Mouse (Mus musculus): ENCODE data around the gene Kcna1. TPM values are rescaled to one million over a fixed set of nuclear protein-coding genes. Genes with fewer than 3 reads are reported as not detected.

The Kcna1 gene
- total RNA-seq, 1 experiment from 2014 or later = not detected

- no peak for ATAC-seq (replicated peaks in 1 of 2; ENCODE audit: insufficient read depth in 1 of 2, low FRiP score in 2 of 2, low TSS enrichment in 1 of 2, low read depth in 1 of 2, poor library complexity in 2 of 2, severe bottlenecking in 2 of 2)
Observed at GRCm38 (mm10) chr6:126609193-126609947, 36.8 kb downstream of the Kcna1 start.

DNA sequence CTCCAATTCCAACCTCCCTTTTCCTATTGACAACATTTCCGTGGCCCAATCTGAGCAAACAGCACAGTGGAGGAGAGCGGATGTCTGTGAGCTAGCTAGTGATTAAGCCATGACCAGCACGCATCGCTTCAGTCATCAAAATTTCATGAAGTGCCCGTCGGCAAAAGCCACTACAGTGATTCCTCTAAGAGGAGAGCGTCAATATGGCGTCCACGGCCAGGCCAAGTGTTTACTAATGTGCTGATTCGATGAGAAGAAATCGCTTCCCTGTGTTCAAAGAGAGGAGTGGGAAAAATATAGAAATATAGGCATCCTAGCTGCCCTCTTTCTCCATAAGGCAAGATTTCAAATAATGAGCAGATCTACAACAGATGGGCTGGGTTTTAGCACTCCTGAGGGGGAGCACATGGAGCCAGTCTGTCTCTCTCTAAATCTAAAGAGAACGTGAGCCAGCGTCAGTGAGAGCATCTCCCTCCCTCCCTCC is 44.3 kb downstream of the Kcna1 start:
- ATAC-seq (replicated peaks in 1 of 2; ENCODE audit: insufficient read depth in 1 of 2, low FRiP score in 2 of 2, low TSS enrichment in 1 of 2, low read depth in 1 of 2, poor library complexity in 2 of 2, severe bottlenecking in 2 of 2) = no peak

DNA sequence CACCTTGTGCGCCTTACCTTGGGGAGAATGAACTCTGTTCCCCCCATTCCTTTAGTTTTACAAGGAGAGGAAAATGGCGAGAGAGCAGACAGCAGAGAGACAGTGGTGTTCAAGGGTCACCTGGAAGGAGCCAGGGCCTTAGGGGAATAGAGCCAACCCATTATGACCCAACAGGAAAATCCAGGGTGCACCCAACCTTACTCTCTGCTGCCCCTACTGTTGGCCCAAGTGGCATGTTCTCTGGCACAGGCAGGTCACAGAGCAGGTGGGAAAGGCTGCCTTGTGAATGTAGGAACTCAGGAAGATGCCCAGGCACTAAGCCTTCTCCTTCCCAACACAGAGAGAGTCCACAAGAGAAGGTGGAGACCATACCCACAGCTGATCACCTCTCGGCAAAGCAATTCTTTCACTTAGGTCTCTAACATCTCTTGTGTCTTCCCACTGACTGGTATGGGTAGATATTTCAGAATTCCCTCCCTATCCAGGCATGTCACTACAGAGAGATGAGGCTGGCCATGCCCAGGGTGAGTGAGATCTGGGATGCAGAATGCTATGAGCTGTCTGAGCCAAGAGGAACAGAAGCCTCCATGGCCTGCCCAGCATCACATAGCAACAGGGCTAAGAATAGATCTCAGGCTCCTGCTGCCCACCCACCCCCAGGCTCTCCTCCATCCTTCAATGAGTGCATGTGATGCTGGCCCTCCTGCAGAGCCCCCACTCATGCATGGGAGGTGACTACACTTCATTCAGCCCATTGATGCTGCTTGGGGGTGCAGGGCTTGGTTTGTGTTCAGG is 46.8 kb downstream of the Kcna1 start:
- no peak for ATAC-seq (replicated peaks in 1 of 2; ENCODE audit: insufficient read depth in 1 of 2, low FRiP score in 2 of 2, low TSS enrichment in 1 of 2, low read depth in 1 of 2, poor library complexity in 2 of 2, severe bottlenecking in 2 of 2)

DNA sequence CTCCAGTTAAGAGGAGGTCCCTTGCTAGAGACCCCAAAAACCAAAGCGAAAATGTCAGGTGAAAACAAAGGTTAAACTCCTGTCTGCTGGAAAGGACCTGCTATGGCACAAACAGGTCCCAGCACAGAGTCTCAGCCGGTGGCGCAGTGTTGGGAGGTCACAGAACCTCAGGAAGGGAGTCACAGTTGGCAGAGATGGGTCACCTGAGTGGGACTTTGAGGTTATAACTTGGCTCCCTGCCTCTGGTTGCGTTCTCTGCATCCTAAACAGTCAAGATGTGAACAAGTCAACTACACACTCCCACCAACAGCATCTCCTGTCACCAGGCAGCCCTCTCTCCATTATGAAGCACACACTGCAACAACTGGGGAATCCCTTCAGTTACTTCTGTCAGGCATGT is 48.4 kb downstream of the Kcna1 start:
- no peak for ATAC-seq (replicated peaks in 1 of 2; ENCODE audit: insufficient read depth in 1 of 2, low FRiP score in 2 of 2, low TSS enrichment in 1 of 2, low read depth in 1 of 2, poor library complexity in 2 of 2, severe bottlenecking in 2 of 2)

DNA sequence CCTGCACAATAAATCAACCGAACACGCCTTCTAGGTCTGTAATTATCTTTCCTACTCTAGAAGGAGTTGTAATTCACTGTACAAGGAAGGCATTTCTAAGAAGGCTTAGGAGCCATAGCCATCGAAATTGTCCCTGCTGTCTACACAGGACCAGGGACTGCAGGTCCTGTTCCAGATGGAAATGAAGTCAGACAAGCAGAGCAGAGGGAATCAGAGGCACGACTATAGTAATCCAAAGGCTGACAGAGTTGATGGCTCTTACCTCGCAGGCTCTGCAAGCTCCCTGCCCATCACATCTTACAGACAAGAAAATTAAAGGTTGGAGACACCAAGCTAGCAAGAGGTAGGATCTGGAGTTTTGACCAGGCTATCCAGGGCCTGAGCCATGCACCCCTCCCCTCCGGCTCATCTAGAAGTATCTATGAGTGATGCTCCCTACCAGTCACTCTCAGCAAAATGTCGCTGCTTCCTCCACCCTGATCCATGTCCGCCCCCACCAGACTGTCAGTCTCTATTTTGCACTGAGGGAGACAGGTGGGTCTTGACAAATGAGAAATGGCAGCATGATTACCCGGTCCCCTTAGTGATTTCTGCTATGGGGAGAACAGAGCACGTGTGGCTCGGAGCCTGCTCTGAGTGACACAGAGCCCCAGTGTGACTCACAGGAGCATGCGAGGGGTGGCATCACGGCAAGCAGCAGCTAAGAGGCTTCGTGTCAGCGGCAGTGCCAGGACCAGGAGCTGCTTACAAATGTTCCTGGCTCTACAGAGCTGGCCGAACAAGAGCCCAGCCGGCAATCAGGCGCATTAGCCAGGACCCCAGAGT is 50.2 kb downstream of the Kcna1 start:
- no peak for ATAC-seq (replicated peaks in 1 of 2; ENCODE audit: insufficient read depth in 1 of 2, low FRiP score in 2 of 2, low TSS enrichment in 1 of 2, low read depth in 1 of 2, poor library complexity in 2 of 2, severe bottlenecking in 2 of 2)

DNA sequence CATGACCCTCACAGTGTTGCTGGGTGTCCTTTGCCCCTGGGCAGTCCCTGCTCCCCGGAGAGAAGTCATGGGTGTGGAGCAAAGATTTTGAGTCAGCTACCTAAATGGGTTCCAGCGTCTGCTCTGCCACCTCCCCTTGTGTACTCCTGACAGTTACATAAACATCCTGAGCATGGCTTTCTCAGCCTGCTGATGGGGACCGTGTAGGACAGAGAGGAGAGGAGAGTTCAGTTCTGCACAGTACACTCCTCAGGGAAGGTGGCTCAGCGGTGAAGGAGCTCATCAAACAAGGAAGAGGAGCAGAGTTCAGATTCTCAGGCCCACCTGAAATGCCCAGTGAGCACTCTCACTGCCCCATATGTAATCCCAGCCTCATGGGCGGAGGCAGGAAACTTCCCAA is 51.1 kb downstream of the Kcna1 start:
- no peak for ATAC-seq (replicated peaks in 1 of 2; ENCODE audit: insufficient read depth in 1 of 2, low FRiP score in 2 of 2, low TSS enrichment in 1 of 2, low read depth in 1 of 2, poor library complexity in 2 of 2, severe bottlenecking in 2 of 2)

DNA sequence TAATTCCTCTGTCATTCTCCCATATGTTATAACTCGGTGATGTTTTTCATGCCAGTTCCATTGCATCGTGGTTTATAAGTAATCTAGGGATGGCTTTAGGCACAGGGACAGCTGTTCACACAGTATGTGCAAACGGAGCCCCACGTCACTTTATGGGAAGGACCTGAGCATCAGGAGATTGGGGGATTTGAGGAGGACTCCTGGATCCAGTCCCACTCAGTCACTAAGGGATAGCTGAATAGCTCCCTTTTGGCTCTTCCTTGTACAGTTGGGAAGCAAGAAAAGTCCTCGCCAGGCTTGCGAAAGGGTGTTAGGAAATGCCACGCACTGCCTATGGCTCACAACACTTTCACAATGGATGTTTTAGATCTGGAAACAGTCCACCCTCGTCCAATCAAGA is 51.8 kb downstream of the Kcna1 start:
- ATAC-seq (replicated peaks in 1 of 2; ENCODE audit: insufficient read depth in 1 of 2, low FRiP score in 2 of 2, low TSS enrichment in 1 of 2, low read depth in 1 of 2, poor library complexity in 2 of 2, severe bottlenecking in 2 of 2) = no peak

DNA sequence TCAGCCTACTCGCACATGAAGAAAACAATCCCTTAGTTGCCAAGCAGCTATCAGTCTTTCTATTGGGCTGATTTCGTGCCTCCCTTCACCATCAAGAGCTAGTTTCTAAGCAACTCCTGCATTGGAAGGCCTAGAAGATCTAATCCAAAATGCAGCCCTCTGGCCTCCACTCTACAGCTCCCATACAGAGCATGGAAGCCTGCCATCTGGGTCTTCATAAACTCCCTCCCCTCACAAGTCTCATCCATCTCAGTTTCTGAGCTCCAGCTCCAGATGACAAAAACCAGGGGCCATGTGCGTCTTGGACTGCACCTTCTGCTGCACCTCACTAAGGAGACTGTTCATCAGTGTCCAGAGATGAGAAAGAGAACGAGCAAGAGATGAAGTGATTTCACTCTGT is 52.8 kb downstream of the Kcna1 start:
- ATAC-seq (replicated peaks in 1 of 2; ENCODE audit: insufficient read depth in 1 of 2, low FRiP score in 2 of 2, low TSS enrichment in 1 of 2, low read depth in 1 of 2, poor library complexity in 2 of 2, severe bottlenecking in 2 of 2) = no peak

Other genes with a start within 250 kb of the Kcna1 start
- not detected in 2 replicates for gene Kcna5, start 111.0 kb downstream of the Kcna1 start, total RNA-seq (2017)
- not detected in 2 replicates for gene Kcna6, start 94.3 kb upstream of the Kcna1 start, total RNA-seq (2017)
- gene Ndufa9, start 202.8 kb upstream of the Kcna1 start, total RNA-seq (2017) = 93.8 and 106 TPM in 2 replicates
- not detected in 2 replicates for gene Akap3, start 206.7 kb upstream of the Kcna1 start, total RNA-seq (2017)

All from hematopoietic stem cell, adult 5-6 weeks (primary cell).